Mouse (Mus musculus): ENCODE data around the gene Gm42906.

The Gm42906 gene

DNA sequence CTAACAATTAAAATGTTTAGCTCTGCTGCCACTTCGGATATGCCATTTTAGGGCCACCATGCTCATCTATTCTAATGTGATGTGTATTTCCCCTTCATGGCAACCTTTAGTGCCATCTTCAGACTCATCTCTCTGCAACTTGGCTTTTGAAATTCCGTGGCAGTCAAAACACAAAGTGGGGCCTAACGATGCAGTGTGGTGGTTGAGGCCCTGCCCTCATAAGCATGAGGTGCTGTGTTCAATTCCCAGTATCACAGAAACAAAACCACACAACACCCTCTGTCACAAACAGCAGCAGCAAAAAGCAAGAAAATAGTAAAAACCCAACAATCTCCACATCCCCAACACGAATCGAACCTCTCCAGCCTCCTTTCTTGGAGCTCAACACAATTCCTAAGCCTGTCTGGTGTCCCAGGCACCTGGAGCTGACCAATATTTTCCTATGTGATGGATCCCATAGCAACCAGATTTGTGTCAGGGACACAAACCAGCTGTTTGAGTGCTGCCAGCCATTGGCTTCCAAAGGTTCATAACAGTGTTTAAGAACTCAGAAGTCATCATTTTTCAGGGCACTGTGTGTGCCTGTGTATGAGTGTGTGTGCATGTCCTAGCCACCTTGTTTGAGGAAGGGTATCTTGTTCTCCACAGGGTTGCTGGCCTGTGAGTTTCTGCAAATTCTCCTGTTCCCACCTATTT is 311.6 kb downstream of the Gm42906 start:
- DNase-seq (ENCODE audit: extremely low read depth, low read depth, low spot score): no peak

DNA sequence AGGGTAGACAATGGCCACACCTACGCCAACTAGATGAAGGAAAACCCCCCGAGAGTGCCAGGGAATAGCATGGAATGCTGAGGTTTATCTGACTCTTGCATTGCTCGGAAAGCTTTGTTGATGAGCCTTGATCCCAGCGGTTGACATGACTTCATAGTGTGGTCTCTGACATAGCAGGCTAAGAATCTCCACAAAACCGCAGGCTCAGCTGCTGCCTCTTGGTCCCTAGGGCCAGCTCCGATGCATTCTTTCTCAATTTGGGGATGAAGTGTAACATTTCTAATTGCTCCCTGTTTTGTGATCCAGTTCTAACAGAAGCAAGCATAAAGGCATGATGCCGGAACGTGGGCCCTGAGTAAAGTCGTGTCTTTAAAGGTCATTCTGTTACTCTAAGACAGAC is 315.2 kb downstream of the Gm42906 start:
- no peak for DNase-seq (ENCODE audit: extremely low read depth, low read depth, low spot score)

DNA sequence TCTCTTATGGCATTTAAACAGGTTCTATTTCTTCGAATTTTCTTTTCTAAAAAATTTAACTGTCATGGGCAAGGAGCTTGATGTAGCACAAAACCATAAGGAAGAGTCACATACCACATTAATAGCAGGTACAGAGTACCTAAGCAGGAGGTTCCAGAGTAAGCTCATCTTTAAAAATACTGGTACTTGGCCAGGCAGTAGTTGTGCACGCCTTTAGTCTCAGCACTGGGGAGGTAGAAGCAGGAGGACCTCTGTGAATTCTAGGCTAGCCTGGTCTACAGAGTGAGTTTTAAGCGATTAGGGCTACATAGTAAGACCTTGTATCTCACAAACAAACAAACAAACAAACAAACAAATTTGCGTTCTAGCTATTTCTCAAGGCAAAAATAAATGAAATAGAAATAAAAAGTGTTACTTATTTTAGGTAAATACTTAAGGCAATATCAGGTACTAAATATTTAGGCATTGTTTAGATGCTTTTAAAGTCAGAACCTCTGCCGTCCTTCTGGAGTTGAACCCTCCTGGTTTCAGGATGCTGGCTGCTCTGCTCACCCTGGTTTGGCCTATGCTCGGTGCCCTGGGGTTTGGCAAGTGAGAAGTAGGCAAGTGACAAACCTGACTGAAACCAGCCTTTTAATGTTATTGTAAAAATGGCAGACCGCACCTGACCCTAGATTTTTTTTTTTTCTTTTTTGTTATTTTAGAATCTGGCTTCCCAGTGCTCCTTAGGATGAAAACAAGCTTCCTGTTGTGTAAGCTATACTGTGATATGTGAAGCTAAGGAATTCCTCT is 316.7 kb downstream of the Gm42906 start:
- DNase-seq (ENCODE audit: extremely low read depth, low read depth, low spot score): no peak

DNA sequence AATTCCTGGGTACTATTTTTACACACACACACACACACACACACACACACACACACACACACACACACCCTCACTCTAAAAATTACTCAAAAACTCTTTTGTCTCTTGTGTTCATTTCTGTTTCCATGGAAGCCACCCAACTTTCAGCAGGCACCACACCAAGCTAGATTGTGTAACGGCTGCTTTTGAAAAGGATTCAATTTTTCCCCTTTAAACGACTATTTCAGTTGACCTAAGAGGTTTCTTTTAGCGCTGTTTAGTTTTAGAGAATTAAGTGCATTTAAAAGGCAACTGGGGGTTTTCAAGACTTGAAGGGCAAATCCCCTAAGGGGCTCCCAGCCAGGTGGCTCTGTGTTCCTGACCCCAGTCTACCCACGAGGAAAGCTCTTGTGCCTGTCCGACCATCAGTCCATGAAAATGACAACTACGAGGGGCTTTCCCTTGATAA is 317.5 kb downstream of the Gm42906 start:
- DNase-seq (ENCODE audit: extremely low read depth, low read depth, low spot score): no peak

DNA sequence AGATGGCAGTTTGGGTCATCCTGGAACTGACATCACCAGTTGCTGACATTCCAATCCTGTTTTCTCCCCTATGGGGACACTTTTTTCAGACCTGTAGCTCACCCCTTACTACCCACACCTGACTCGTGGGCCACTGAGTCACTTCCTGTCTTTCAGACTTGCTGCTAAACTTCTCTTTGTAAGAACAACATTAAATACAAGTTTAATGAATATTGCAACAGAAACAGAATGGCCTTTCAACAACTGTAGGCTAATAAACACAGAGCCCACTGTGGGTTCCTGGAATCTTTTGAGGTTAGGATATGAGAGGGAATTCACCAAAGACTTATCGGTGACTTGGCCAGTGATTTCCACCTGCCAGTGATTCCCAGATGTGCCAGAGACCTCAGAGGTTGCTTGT is 318.1 kb downstream of the Gm42906 start:
- DNase-seq (ENCODE audit: extremely low read depth, low read depth, low spot score): no peak

DNA sequence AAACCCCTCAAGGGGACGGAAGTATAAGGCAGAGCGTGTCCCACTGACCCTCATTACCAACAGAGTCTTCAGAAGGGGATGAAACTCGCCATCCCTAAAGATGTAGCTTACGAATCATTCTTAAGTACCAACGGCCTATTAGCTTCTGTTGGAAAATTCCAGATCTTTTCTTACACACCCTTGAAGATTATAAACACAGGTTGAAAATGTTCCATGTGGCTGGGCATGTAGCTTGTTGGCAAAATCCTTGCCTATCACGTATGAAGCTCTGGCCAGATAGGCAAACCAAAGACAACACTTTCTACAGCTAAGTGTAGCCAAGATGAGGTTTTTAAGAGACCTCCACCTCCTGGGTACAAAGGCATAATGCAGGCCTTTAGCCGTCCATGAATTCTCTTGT is 319.0 kb downstream of the Gm42906 start:
- no peak for DNase-seq (ENCODE audit: extremely low read depth, low read depth, low spot score)

DNA sequence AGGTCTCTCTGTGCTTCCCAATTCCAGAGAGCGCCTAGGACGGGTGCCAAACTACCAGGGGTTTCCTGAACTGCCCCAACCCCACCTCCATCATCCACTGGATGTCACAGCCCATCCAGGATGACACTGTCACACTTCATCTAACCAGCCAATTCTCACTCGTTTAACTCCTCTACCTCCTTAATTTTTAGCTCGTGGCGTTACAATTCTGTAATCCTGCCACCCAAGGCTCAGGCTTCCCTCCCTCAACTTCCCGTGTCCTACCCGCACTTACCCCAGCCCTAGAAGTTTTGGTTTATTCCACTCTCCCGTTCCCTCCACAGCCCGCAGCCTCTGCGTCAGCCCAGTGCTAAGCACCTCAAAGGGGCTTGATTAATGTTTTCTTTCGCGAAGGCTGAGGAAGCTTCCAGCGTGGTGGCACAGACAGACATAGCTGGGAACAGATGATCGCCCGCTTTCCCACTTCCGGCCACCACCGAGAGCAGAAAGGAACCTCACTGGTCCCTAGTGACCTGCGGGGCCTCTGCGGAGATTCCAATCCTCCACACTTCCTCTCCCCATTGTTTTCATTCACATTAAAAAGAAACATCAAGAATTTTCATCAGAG is 319.6 kb downstream of the Gm42906 start:
- DNase-seq (ENCODE audit: extremely low read depth, low read depth, low spot score): no peak

DNA sequence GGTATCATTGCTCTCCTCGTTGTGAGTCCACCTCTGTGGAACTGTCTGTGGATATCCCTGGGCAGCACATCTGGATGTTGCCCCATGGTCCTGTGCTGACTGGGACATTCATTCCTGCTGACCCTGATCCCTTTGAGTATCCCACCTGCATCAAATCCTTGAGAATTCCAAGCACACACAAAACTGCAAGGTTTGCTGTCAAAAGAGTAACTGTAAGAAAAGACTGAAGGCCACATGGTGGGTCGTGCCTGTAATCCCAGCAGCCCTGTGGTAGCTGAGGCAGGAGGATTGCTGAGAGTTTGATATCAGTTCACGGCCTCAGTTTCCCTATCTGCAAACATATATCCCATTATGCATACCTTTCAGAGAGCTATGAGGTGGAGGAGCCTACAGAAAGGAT is 321.1 kb downstream of the Gm42906 start:
- no peak for DNase-seq (ENCODE audit: extremely low read depth, low read depth, low spot score)

DNA sequence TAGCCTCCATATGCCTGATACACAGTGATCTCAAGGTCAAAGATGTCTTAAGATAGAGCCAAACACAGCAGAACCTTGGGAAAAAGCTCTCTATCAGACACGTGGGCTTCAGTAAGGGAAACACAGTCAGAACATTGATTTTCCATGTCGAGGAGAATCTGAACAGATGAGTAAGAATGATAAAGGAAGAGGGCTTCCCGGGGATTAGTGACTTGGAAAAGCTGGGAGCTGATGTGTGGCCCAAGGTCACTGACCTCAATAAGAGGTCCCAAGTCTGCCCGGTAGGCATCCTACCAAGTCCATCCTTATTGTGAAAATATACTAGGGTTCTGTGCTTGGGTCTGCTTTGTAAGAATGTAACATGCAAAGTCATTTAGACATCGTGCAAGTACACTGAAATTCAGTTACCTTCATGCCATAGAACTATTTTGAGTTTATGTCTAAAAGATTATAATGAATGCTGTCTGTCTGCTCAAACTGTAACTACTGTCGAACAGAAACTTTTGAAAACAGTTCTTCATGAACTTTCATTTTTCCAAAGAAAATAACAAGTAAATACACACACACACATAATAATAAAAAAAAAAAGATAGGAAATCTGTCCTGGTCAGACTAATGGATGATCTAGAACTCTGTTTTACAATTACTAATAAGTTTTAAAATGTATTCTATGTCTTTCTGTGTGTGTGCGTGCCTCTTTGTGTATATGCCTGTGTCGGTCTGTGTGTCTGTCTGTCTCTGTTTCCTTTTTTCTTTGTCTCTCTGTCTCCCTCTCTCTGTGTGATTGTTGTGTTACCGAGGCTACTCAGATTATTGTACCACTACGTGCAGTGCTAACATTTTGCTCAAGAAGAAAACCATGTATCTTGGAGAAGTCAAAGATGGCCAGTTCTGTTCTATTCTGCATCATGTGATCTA is 322.6 kb downstream of the Gm42906 start:
- no peak for DNase-seq (ENCODE audit: extremely low read depth, low read depth, low spot score)

DNA sequence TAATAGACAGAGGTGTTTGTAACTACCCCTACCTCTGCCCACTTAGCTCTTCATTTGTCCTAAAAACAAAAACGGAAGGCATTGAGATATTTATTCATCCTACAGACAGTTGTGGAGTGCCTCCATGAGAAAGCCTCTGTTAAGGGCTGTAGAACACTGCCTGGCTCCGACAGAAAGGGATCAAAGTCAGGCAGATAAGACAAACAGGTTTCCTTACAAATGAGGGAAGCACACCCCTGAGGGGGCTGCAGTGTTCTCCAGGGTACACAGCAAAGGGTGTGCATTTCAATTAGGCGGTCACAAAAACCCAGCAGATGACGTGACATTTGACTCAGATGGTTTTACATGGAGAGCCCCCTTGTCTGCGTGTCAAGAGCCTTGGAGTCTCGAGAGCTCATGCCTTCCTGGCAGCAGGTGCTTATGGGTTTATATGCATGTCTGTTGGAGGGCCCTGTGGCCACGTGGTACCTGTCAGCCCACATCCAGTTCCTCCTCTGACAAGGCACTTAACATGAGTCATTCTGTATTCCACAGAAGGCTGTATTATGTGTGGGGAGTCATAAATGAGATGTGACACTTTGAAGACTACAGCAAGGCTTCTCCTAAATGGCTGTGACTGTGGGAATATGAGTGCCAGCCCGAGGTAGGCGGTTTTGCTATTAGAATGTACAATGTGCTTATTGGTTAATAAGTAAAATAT is 323.5 kb downstream of the Gm42906 start:
- DNase-seq (ENCODE audit: extremely low read depth, low read depth, low spot score): no peak

DNA sequence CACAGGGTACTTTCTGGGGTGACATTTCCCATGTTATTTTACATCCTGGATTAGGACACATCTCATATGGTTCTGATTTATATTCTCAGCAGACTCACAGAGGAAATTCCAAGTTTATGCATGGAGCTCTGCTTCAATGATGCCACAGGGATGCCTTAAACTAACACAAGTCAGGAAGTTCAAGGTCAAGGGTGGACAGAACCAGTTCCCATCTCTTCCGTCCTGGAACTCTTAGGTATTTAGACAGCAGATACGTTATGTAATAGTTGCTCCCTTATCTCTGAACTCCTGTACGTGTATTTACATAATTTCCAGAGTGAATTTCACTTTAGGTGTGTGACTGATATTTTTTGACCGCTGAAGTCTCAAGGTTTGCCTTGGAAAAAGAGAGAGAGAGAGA is 324.7 kb downstream of the Gm42906 start:
- DNase-seq (ENCODE audit: extremely low read depth, low read depth, low spot score): no peak

DNA sequence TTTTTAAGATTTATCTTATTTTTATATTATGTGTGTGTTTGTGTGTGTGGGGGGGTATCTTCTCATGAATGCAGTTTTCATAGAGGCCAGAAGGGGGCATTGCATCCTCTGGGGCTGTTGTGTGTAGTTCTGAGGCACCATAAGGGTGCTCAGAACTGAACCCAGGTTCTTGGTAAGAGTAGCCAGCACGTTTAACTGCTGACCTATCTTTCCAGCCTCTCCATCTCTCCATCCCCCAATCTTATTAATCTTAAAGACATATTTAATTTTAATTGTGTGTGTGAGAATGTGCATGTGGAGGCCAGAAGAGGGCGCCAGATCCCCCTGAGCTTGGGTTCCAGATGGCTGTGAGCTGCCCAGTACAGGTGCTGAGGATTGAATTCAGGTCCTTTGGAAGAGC is 325.7 kb downstream of the Gm42906 start:
- no peak for DNase-seq (ENCODE audit: extremely low read depth, low read depth, low spot score)

DNA sequence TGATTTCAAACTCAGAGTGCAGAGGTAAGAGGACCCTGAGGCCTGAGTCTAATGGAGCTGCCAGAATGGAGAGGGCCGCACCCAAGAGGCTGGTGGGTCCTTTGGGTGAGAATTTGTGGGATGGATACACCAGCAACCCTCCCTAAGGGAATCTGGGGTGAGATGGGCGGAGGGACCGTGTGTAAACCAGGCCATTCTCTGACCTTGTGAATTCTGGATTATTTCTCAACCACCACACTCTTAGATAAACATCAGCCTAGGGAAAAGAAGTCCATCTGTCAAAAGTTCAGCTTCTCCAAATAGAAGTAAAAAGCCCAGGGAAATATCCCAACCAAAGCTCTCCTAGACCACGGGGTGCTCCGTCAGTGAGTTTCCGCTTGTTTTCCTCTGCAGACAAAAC is 332.0 kb downstream of the Gm42906 start:
- DNase-seq (ENCODE audit: extremely low read depth, low read depth, low spot score): no peak

DNA sequence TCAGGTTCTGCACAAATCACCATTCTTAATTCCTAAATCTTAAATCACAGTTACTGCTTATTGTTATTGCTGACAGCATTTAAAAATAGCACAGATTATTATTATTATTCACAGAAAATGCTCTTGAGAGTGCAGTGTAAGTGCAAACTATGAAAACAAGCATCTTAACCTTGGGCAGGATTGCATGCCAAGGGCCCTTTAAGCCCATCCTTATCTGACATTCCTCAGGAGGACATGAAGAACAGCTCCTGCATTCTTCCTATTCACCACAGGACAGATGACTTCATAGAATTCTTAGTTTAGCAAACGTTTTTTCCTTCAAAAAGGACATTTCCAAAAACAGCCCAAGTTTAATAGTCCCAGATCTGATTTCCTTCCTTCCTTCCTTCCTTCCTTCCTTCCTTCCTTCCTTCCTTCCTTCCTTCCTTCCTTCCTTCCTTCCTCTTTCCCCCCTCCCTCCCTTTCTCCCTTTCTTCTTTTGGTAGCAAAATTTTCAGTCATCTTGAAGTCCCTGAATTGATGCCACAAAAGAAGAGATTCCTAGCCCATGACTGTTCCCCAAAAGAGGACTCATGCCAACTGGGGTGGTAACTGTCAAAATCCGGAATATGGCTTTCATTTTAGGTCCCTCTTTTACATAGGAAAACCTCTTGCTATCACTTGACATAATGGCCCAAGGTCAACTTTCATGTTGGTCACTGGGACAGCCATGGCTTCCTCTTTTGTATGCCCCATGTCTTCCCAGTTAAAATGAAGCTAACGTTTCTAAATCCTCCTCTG is 334.9 kb downstream of the Gm42906 start:
- DNase-seq (ENCODE audit: extremely low read depth, low read depth, low spot score): no peak

DNA sequence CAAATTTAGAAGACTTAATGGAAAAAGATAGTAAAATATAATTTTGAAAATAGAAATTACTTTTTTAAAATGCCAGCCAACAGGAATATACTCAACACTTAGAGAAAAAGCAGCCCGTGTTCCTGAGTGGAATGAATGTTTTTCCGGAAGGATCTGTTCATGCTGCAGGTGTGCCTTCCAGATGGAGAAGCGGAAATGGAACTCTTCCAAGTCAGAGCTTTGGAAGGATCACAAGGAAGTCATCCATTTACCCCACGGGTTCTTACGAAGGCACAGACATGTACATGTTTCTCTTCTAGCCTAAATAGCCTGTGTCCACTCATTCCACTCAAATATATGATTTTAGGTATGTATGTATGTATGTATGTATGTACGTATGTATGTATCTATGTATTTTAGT is 337.0 kb downstream of the Gm42906 start:
- no peak for DNase-seq (ENCODE audit: extremely low read depth, low read depth, low spot score)

DNA sequence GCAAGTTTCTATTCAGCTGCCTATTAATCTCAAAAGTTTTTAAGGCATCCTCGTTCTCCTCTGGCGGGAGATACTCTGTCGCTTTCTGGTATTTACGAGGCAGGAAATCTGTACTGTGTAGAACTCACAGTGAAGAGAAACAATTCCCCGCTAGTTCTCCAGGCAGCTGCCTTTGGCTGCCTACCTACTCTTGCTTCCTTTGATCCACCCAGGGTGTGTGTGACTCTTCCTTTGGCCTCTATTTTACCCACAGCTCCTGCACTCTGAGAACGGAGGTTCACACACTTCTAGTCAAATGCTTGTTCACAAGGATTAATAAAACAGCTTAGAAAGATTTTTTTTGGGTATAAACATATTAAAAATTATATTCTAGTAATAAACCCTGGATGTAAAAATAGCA is 338.8 kb downstream of the Gm42906 start:
- DNase-seq (ENCODE audit: extremely low read depth, low read depth, low spot score): no peak

DNA sequence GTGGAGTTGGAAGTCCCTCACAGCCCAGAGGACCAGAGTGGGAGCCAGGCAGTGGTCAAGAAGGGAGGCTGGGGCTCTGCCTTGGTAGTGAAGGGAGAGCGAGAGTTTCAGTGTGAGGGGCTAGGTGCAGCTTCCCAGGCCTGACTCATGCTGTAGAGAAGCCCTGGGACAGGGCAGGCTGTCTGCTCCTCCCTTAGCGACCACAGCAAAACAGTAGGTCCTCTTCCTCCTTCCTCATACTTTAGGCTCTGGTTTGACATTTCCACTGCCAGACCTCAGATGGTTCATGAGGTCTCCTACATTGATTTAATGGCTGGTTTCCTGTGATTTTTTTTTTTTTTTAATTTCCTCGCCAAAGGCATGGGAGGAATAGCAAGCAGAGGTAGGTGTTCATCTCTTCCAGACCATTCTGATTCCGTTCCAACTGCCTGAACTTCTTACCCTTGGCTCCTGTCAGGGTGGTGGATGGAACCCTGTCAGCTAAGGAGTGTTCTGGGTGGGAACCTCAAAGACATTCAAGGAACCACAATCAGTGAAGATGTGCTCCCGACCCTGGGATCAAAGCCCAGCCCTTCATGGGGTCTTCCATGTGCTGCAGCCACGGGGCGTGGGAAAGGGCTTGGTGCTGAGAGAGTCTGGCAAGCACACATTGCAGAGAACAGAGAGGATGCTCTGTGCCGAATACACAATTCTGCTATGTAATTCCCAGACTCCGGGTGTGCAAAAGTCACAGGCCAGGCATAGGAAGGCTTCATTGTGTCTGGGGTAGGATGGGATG is 341.3 kb downstream of the Gm42906 start:
- no peak for DNase-seq (ENCODE audit: extremely low read depth, low read depth, low spot score)

DNA sequence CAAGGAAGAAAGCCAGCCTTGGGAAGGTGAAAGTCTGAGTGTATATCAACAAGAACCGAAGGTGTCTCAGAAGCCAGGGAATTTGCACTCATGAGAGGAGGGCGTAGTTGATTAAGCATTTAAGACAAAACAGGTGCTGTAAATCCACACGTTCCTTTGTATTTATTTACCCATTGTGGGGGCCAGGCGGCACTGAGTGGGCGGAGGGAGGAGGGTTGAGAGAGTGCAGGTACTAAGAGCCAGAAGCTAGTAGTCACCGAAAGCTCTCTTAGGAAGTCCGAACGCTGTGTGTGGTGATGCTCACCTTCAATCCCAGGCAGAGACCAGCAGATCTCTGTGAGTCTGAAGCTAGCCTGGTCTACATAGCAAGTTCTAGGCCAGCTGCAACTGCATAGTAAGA is 342.2 kb downstream of the Gm42906 start:
- DNase-seq (ENCODE audit: extremely low read depth, low read depth, low spot score): no peak

DNA sequence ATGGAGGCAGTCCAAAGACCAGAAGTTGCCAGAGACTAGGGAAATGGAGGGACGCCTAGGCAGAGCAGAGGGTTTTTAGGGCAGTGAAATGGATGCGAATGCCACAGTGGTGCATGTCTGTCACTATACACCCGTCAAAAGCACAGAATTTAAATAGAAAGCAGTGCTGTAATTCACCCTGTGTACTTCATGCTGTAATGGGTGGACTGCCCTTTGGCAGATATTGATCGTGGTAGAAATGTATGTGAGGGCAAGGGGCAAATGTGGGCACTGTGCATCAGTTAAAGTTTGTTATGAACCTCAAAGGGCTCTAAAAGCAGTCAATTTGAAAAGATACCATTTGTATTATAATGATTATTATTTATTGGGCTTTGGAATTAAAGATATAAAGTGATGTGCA is 347.7 kb downstream of the Gm42906 start:
- no peak for DNase-seq (ENCODE audit: extremely low read depth, low read depth, low spot score)

Measured in fat pad, adult 2 months (tissue).